Mouse (Mus musculus): ENCODE measurements around the gene Phf13. TPM values are rescaled to one million over a fixed set of nuclear protein-coding genes. Genes with fewer than 3 reads are reported as not detected.

The Phf13 gene
- polyA plus RNA-seq, 2 experiments from 2014 or later, result 1.8 to 5.0 TPM

DNA sequence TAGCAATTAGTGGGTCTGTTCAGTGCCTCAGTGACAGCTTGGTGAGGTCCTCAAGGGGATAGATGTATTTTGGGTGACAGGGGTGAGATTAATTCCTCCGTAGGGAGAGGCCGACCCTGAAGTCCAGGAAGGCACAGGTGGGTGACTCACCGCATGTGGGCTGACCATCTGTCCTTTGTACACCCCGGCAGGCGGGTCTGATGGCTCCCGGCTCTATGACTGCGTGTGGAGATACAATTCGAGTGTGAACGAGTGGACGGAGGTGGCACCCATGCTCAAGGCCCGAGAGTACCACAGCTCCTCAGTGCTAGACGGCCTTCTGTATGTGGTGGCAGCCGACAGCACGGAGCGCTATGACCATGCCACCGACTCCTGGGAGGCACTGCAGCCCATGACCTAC is 16.1 kb upstream of the Phf13 start:
- no peak for ATAC-seq

- no peak for ATAC-seq
These were observed 15.2 kb upstream of the Phf13 start for GRCm38 (mm10) chr4:152011171-152011760.

DNA sequence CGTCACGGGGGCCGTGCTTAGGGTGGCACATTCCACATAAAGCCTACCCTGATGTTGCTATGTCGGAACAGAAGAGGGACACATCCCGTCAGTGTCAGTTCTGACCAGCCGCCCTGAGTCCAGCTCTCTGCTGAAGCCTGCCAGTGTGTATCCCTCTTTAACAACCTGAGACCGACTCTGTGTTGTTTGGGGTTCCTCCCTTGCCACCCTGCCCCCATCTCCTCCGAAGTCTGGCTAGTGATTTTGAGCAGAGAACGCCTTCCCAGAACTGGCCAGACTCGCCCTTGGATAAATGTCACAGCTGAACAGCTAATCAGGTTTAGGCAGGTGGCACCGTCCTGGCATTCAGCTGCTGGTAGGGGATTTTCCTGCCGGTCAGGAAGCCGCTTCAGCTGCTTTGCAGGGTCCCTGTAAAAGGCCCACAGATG is 14.7 kb upstream of the Phf13 start:
- no peak for ATAC-seq

DNA sequence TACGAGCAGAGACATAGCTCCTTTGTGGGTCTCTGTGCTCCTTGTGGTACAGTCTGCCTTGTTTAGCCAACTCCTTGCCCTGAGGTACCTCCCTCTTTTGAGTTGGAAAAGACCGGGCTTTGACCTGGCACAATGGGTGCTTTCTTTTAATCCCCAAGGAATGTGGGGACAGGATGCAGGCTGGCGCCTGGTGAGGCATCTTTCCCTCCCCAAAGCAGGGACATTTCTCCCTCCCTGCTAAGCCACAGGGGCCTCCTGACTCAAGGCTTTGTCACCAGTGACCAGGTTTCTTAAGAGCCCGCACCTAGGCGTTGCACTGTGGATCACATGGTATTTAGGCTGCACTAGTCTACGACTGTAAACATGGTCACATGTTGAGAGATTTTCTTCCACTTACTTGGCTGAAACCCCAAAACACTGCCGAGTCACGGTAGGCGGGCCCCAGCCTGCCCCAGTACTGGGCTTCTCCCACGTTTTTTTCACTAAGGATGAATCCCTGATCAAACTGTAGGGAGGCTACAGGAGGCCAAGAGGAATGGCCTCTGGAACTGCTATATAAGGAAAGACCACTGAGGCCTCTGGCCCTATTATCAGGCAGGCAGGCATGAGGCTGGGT is 14.1 kb upstream of the Phf13 start:
- ATAC-seq, result no peak

GRCm38 (mm10) chr4:152009076-152010051 is 13.3 kb upstream of the Phf13 start:
- peak; percentile 60 for ATAC-seq

- ATAC-seq, result peak; percentile 89
These were observed 12.6 kb upstream of the Phf13 start, which contains the start of gene Klhl21 for GRCm38 (mm10) chr4:152008622-152009075. Gene Klhl21, plus strand, starts transcription at chr4:152008803.

DNA sequence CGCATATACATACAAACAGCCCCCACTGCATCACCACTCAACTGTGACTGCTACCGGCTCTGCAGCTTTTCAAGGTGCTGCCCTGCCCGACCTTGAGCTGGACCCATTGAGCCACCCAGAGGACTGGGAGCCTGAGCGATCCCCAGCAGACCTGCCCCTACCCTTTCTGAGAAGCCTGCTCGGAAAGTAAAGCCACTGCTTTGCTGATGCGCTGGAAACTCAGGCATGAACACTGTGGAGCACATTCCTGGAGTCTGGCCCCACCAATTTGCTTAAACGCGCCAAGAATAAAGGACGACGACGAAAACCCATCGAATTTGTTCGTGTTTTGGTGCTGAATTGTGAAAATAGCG is 12.1 kb upstream of the Phf13 start:
- no peak for ATAC-seq

DNA sequence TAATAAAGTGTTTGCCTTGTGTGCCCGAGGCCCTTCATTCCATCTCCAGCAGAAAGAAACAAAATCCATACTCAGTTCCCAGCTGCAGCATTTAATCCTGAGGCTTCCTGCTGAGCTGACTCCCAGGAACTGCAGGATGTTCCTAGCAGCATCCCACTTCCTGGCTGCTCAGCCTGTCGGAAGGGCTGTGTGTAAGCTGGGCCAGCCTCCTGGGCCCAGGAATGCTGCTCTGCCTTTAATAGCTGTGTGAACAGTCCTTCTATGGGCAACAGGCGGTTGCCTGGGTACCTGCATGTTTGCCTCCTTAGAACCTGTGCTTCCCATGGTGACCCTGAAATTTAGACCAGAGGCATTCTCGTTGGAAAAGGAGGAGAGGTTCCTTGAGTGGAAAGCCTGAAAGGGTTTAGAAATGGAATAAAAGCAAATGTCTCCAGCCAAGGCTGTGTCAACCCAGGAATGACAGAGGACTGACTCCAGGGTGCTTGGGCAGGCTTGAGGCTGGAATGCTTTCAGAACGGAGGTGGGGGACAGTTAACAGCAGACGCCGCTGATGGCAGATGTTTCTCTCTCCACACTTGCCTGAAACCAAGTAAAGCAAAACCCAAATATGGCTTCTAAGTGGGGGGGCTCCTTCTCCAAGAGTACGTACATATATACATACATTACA is 11.6 kb upstream of the Phf13 start:
- no peak for ATAC-seq

DNA sequence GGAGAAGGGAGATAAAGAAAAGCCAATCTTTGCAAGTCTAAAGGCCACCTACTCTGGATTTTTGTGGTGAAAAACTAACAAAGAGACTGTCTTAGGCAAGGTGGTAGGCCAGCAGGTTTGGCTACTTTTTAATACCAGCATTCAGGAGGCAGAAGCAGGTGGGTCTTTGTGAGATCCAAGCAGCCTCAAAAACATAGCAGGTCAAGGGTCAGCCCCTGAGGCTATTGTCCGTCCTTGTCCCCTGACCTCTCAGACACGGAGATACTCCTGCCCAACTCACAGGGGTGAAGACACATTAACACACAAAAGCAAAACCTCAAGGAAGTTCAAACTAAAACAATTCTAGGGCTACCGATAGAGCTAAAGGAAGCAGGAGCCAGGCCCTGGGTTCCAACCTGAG is 10.8 kb upstream of the Phf13 start:
- no peak for ATAC-seq

DNA sequence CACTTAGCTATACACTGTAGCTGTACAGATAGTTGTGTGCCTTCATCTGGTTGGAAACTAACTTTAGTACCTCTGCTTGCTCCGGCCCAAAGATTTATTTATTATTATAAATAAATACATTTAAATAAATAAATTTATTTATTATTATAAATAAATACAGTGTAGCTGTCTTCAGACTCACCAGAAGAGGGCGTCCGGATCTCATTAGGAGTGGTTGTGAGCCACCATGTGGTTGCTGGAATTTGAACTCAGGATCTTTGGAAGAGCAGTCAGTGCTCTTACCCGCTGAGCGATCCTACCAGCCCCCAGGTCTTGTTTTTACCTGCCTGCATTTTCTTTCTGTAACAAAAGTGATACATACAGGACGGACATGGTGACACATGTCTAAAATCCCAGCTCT is 10.1 kb upstream of the Phf13 start:
- no peak for ATAC-seq

GRCm38 (mm10) chr4:152002063-152002462 is 6.0 kb upstream of the Phf13 start:
- no peak for ATAC-seq

DNA sequence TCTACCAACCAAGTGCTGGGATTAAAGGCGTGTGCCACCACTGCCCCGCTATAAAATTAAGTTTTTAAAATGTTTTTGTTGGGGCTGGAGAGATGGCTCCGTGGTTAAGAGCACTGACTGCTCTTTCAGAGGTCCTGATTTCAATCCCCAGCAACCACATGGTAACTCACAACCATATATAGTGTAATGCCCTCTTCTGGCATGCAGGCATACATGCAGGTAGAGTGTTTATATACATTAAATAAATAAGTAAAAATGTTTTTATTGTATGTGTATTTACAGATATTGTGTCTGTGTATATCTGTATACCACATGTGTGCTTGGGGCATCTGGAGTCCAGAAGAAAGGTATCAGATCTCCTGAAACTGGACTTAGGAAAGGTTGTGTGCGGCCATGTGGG is 5.3 kb upstream of the Phf13 start:
- no peak for ATAC-seq

- no peak for ATAC-seq
These were observed 4.8 kb upstream of the Phf13 start for GRCm38 (mm10) chr4:152000906-152001305.

DNA sequence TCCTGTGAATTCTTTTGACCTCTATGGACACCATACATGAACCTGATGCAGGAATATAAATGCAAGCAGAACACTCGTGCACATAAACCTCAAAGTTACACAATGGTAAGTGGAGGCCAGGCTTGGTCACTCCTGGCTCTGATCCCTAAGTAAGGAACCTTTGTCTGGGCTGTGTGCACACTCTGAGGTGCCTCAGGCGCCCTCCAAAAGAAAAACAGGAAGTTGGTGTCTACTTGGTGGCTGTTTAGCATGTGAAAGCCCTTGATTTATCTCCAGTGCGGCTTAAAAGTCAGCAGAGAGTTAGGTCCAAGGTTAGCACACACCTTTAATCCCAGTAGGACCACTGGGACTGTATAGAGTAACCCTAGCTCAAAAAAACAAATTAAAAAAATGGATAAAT is 3.4 kb upstream of the Phf13 start:
- ATAC-seq, result no peak

GRCm38 (mm10) chr4:151997701-151998100 is 1.6 kb upstream of the Phf13 start:
- no peak for ATAC-seq

DNA sequence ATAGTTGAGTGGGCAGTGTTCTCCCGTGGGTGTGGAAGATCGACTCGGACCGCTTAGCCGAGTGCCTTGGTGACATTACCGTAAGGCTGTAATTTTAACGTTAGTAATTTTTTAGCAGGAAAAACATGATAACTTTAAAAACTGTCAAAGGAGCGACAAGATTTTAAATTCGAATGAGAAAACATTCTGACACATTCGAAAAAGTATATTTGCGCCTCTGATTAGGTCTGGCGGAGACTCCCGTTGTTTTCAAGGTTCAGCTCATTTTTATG is 829 bp upstream of the Phf13 start:
- ATAC-seq, result no peak

GRCm38 (mm10) chr4:151995371-151996172 is 486 bp downstream of the Phf13 start:
- ATAC-seq, result no peak

GRCm38 (mm10) chr4:151994228-151995171 is 1.6 kb downstream of the Phf13 start:
- no peak for ATAC-seq

DNA sequence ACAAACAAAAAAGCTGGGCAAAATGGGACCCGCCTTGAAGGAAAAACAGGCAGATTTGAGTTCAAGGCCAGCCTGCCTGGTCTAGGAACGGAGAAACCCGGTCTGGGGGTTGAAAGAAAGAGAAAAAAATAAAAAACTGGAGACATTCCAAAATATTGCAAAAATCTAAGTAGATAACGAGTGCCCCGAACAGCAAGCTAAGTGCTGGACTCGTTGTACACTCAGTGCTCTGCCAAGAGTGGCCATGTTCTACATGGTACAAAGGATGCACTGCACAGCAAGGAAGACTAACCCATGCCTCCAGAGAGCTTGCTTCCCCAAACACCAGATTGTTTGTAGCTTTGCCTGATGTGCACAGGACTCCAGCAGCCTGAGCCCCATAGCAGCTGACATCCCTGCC is 3.0 kb downstream of the Phf13 start:
- no peak for ATAC-seq

- no peak for ATAC-seq
These were observed 4.0 kb downstream of the Phf13 start for GRCm38 (mm10) chr4:151992091-151992490.

DNA sequence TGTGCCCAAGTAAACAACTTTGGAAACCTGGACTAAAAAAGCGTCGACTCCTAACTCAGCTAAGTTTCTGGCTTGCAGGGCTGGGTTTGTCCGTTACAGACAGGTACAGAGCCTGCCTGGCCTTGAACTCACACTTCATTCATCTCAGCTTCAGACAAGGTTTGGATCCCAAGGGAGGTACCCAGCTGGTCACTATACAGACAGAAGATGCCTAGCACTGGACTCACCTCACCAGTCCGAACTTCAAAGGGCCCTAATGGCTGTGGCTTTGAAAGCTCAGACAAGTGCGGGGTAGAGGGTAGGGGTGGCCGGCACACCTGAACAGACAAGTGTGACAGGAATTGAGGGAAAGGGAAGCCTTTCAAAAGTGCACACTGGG is 7.0 kb downstream of the Phf13 start:
- ATAC-seq, result peak; percentile 2
